Mouse (Mus musculus): ENCODE data around the gene Cd36.

Gene Cd36

DNA sequence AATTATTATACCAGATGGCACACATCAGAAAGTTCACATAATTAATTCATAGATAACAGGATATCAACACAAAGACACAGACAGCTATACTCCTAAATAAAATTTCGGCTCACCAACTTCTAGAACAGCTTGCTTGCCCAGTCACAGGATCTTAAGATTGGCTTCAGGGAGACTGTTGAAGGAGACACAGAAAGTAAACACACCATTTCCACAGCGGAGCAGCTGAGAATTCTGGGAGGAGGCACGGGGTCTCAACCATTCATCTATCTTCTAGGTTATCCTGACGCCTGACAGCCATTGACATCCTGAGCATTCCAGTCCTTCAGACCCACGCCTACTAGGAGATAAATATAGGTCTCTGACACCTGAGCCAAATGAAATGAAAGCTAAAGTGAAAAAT lies at the start of gene Cd36:
Cd36 (minus strand) TSS at position 204 of the 400 bp plus-strand sequence.
- 56% methylated on average over 5 of the region's 5 CpGs for WGBS

- WGBS: 63% methylated on average over 1 of the region's 1 CpGs
Measured at GRCm38 (mm10) chr5:17934501-17934900, 45.9 kb upstream of the Cd36 start.

GRCm38 (mm10) chr5:17931588-17931987 lies 43.0 kb upstream of the Cd36 start:
- 96% methylated on average over 2 of the region's 2 CpGs for WGBS

- 84% methylated on average over 7 of the region's 7 CpGs for WGBS
Measured at GRCm38 (mm10) chr5:17929006-17929567, 40.5 kb upstream of the Cd36 start.

DNA sequence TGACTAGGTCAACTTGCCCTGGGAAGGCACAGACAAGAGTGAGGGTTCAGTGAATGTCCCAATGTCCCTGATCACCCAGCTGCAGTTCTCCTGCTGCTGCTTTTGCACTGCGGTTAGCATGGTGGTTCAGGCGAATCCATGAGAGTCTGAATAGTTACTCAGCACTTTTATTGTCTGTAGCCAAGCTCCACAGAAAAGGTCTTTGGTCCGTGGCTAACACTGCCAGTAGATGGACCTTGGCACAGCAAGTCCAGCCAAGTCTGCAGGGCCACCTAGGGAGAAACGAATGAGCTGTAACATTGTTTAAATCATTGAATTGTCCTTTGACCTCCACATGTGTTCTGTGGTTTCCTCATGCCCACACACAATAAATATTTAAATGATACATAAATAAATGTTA lies 39.9 kb upstream of the Cd36 start:
- 52% methylated on average over 4 of the region's 4 CpGs for WGBS

DNA sequence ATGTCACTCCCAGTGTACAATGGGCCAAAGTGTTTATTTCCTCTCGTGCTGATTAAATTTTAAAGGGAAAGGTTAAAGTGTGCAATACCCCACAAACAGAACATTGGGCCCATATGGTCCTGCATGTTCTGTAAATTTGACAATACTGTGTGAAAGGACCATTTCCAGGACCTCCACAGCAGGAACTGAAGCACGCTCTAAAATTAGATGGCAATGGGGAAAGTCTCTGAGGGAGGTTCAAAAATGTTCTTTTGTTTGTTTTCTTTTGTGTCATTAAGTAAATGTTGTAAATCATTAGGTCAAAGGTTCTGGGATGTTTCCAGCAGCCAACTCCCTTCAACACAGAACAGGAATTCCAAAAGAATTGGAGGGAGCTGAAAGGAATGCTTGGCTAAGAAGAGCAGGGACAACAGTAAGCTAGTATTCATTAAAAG lies 35.5 kb upstream of the Cd36 start:
- 66% methylated on average over 2 of the region's 2 CpGs for WGBS

- 93% methylated on average over 3 of the region's 3 CpGs for WGBS
Measured at GRCm38 (mm10) chr5:17923648-17924047, 35.0 kb upstream of the Cd36 start.

DNA sequence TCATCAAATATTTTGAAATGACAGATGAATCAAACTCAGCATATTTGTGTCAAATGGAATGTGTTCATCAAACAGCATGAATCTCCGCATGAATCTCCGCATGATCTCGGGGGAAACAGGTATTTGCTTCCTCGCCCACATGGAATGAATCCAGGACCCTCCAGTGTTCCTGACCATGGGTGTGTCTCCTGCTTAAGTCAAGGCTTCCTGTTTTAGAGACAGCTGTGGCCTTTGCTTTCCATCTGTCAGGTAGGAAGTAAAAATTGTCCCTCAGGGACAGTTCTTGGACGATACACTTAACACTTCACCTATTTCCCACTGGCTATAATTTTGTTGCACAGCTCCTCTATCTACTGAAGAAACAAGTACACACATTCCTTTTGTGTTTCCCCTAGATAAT lies 30.4 kb upstream of the Cd36 start:
- 76% methylated on average over 5 of the region's 5 CpGs for WGBS

GRCm38 (mm10) chr5:17904766-17905165 lies 16.2 kb upstream of the Cd36 start:
- WGBS: 76% methylated on average over 7 of the region's 7 CpGs

- WGBS: 49% methylated on average over 3 of the region's 3 CpGs
Measured at GRCm38 (mm10) chr5:17898948-17899347, 10.3 kb upstream of the Cd36 start.

- WGBS: 99% methylated on average over 5 of the region's 5 CpGs
Measured at GRCm38 (mm10) chr5:17897641-17898040, 9.0 kb upstream of the Cd36 start.

DNA sequence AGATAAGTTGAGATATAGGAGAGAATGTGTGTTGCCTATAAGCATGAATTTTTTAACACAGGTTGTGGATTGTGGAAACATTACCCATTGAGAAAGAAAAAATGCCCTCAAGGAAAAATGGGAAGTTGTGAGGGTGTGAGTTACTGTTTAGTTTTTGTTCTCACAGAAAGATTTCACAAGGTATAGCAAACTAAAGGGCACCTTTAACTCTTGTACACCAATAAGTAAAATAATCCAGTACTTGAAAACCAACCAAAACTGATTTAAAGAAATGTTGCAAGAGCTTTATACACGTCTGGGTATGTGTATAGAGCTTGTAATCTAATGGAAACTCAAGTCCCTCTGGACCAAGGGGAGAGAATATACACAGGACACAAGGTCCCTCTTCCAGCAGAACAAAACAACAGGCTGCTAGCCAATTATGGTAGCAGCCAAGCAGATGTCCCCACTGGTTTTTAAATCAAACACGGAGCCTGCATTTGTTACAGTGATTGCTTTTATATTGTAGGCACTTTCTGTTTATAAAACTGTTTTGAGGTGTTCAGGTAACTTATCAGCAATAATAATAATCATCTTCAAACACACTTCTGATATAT lies 5.1 kb upstream of the Cd36 start:
- WGBS: 53% methylated on average over 2 of the region's 2 CpGs

DNA sequence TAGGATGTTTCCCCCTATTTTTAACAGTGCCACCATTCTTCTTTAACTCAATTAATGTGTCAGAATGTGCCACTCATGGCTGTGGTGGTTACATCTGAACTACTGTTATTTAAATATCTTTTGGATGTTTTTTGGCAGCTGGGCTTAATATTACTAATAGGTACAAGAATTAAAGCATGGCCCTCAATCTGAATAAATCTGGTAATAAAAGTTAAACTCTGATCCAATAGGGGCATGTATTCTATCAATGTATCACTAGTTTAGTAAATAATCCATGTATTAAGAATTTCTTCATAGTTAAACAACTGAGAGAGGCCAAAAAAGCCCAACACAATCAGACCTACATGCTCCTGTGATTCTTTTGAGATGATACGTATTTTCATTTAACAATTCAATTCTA lies 690 bp upstream of the Cd36 start:
- 95% methylated on average over 1 of the region's 1 CpGs for WGBS

DNA sequence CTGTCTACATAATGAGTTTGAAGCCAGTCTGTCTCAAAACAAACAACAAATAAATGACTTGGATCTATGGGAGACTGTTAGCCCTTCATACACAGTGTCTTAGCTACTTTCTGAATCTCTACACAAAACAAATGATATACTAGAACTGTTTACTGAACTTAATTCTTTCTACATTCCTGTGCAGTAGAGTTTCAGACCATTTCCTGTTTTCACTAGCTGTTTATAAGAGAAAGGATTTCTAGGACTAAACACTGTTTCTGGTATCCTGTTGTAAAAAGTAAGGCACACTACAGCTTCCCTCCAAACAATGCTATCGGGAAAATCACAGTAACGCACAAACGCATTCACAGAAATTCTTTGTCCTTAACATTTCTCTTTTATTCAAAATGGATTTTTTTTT lies 2.2 kb downstream of the Cd36 start:
- 82% methylated on average over 3 of the region's 3 CpGs for WGBS

DNA sequence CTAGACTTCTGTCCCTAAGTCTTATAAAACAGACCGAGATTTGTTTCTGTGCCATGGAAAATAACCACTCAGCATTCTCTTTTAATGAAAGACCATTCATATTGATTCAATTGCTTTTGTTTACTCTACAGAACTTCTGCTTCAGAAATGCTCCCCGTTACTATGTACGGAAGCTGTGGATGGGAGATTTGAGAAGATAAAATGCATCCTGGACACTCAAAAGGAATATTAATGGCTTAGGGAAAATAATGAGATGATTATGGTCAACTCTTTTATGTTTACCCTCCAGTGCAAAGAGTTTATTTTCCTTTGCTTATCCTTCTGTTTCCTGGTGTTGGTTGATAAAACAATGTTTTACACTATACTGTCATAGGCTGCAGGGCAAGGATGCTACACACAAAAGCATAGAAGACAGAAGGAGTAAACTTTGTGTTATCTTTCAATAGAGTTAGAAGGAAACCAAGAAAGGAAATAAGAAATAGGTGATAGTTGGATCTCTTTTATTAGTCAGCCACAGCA lies 5.2 kb downstream of the Cd36 start:
- 52% methylated on average over 3 of the region's 3 CpGs for WGBS

DNA sequence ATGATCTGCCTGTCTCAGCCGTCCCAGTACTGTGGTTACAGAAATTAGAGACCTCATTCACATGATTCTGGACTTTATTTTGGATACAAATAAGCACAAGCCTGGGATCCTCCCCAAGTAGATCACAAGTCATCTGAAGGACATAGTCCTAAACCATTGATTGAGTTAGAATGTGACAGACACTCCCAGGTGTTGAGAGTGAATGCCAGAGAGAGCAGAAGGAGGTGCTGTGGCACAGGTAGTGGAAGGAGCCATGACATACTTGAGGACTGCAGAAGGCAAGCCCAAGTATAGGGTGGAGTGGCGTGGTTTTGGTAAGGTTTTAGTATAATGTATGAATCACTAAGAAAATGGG lies 7.1 kb downstream of the Cd36 start:
- 87% methylated on average over 2 of the region's 2 CpGs for WGBS

GRCm38 (mm10) chr5:17880799-17881541 lies 7.6 kb downstream of the Cd36 start:
- WGBS: 78% methylated on average over 4 of the region's 4 CpGs

DNA sequence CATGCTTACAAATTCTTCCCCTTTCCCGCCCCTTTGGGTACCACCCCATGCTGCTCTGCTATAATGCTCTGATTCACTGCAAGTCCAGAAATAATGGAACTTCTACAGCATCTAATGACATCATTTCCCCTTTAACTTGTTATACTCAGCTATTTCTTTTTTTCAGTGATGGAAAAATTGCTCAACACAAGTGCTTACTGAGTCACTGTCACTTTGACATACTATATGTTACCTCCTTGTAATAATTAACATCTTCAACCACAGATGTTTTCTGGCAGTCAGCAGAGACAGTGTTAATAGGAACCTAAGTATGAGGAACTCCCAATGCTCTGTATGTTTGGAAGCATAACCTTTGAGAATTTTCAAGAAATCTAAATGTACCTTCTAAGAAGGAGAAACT lies 8.7 kb downstream of the Cd36 start:
- 76% methylated on average over 1 of the region's 1 CpGs for WGBS

DNA sequence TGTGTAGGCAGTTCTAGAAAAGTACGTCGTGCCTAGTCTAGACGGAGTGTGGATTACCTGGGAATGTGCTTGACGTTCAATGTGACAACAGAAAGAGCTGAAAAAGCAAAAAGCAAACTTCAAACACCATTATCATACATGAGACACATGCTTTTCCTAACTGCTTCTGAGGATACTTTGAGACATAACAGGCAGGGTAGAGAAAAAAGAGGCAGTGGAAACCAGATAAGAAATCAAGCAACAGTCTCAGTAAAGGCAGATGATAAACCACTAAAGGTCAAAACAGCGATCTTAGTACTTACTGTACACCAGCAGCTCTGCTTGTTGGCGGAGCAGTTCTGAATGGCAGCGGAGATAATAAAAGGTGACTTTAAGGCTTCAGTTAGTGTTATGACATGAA lies 11.6 kb downstream of the Cd36 start:
- whole genome bisulfite sequencing: 88% methylated on average over 7 of the region's 7 CpGs

DNA sequence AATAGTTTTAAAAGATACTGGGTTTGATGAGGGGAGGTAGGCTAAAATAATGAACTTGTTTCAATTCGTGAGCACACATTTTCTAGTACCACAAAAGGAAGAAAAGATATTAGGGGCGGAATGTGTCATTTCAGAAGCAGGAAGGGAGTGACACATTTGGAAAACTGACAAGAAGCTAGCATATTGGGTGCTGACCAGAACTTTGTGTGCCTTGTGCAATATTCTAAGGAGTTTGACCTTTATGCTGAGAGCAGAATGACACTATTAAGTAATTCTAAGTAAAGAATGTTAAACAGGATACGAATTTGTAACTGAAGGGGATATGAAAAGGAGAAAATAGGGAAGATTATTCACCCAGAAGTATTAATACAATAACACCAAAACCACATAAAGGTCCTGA lies 12.0 kb downstream of the Cd36 start:
- 58% methylated on average over 3 of the region's 3 CpGs for WGBS

- whole genome bisulfite sequencing: 89% methylated on average over 2 of the region's 2 CpGs
Measured at GRCm38 (mm10) chr5:17874335-17874734, 14.3 kb downstream of the Cd36 start.

- WGBS: 87% methylated on average over 2 of the region's 2 CpGs
Measured at GRCm38 (mm10) chr5:17863085-17863484, 25.5 kb downstream of the Cd36 start.

DNA sequence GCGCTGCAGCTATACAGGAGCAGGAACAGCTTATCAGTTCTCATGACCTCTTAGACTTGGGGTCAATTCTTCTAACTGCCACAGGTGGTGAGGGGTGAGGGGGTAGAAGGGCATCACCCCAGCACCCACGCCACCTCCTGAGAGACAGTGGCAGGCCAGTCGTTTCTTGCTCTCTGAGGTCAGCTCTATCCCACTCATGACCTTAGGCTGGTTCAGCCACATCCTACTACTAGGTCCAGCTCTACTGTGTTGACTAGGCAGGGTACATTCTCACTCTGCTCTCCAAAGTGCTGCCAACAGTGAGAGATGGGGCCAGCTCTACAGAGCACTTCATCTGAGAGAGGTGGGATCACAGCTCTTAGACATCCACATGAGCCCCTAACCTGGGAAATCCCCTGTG lies 30.2 kb downstream of the Cd36 start:
- WGBS: 93% methylated on average over 3 of the region's 3 CpGs

Data from cerebral cortex, adult 2 months (tissue).